Mouse (Mus musculus) liver (tissue): ENCODE measurements around the gene Hmgcs2.

Experiments
- DNase-seq: peaks from one replicate; pipeline ENCODE4 v3.0.0-alpha.2; 2020; ENCODE audit warnings: mixed read lengths

The Hmgcs2 gene

GRCm38 (mm10) chr3:98280204-98280932 lies at the start of gene Hmgcs2:
Gene Hmgcs2 (plus strand): TSS chr3:98280435.
- peak; percentile 61 for DNase-seq

GRCm38 (mm10) chr3:98233504-98233903 lies 46.7 kb upstream of the Hmgcs2 start:
- no peak for DNase-seq

- no peak for DNase-seq
Measured at GRCm38 (mm10) chr3:98236266-98236665, 44.0 kb upstream of the Hmgcs2 start.

GRCm38 (mm10) chr3:98237240-98237639 lies 43.0 kb upstream of the Hmgcs2 start:
- no peak for DNase-seq

- DNase-seq = no peak
Measured at GRCm38 (mm10) chr3:98238150-98238549, 42.1 kb upstream of the Hmgcs2 start.

GRCm38 (mm10) chr3:98242051-98242450 lies 38.2 kb upstream of the Hmgcs2 start:
- DNase-seq = no peak

- no peak for DNase-seq
Measured at GRCm38 (mm10) chr3:98242458-98243037, 37.7 kb upstream of the Hmgcs2 start.

- DNase-seq = no peak
Measured at GRCm38 (mm10) chr3:98245892-98246291, 34.3 kb upstream of the Hmgcs2 start.

GRCm38 (mm10) chr3:98246985-98247751 lies 33.1 kb upstream of the Hmgcs2 start:
- no peak for DNase-seq

- DNase-seq = no peak
Measured at GRCm38 (mm10) chr3:98249378-98249777, 30.9 kb upstream of the Hmgcs2 start.

GRCm38 (mm10) chr3:98249833-98250448 lies 30.3 kb upstream of the Hmgcs2 start:
- DNase-seq = no peak

GRCm38 (mm10) chr3:98254059-98254458 lies 26.2 kb upstream of the Hmgcs2 start:
- DNase-seq = no peak

GRCm38 (mm10) chr3:98254656-98255583 lies 25.3 kb upstream of the Hmgcs2 start:
- DNase-seq = no peak

- no peak for DNase-seq
Measured at GRCm38 (mm10) chr3:98258723-98259122, 21.5 kb upstream of the Hmgcs2 start.

- DNase-seq = no peak
Measured at GRCm38 (mm10) chr3:98259271-98259751, 20.9 kb upstream of the Hmgcs2 start.

GRCm38 (mm10) chr3:98260534-98260933 lies 19.7 kb upstream of the Hmgcs2 start:
- DNase-seq = no peak

GRCm38 (mm10) chr3:98261415-98261814 lies 18.8 kb upstream of the Hmgcs2 start:
- DNase-seq = peak; percentile 40

GRCm38 (mm10) chr3:98262133-98262532 lies 18.1 kb upstream of the Hmgcs2 start:
- DNase-seq = peak; percentile 36

- peak; percentile 14 for DNase-seq
Measured at GRCm38 (mm10) chr3:98267249-98267651, 13.0 kb upstream of the Hmgcs2 start.

GRCm38 (mm10) chr3:98273623-98274398 lies 6.4 kb upstream of the Hmgcs2 start:
- DNase-seq = no peak

GRCm38 (mm10) chr3:98279682-98280081 lies 553 bp upstream of the Hmgcs2 start:
- DNase-seq = no peak
